Mouse (Mus musculus) bone marrow, adult 2 months (tissue): ENCODE measurements around the gene Nme7. TPM values are rescaled to one million over a fixed set of nuclear protein-coding genes. Genes with fewer than 3 reads are reported as not detected.

Source experiments
- H3K27ac ChIP-seq: fragments of 200-500 bp; 2 replicates; pipeline ENCODE4 v1.5.1; 2012; ENCODE audit warnings: low read depth, mild to moderate bottlenecking, control low read depth, inconsistent platforms, low read length; ENCODE audit not compliant: control insufficient read depth, poor library complexity, insufficient read depth
- H3K4me1 ChIP-seq: fragments of 200-500 bp; 2 replicates; pipeline ENCODE4 v1.6.1; 2011; ENCODE audit warnings: low read length; ENCODE audit not compliant: control insufficient read depth, insufficient read depth
- H3K4me3 ChIP-seq: fragments of 200-500 bp; replicated peaks from 2 replicates; pipeline ENCODE3; 2011; ENCODE audit warnings: mild to moderate bottlenecking, low read depth, low read length, control low read depth; ENCODE audit not compliant: control insufficient read depth
- CTCF ChIP-seq: fragments of 200-500 bp; IDR thresholded peaks from 2 replicates; pipeline ENCODE4 v1.5.1; 2011; ENCODE audit warnings: low read length, control low read depth; ENCODE audit not compliant: control insufficient read depth, insufficient read depth
- POLR2A ChIP-seq: fragments of 200-500 bp; IDR thresholded peaks from 2 replicates; pipeline ENCODE4 v1.6.1; 2011; ENCODE audit warnings: low read depth, mild to moderate bottlenecking, control low read depth, low read length, borderline replicate concordance; ENCODE audit not compliant: control insufficient read depth
- WGBS: fragments of 180-500 bp; shearing (Covaris S2); methylation state at CpG from one replicate; pipeline ENCODE4 v1.1.7; 2018; 5-methylcytosine and 5-hydroxymethylcytosine counted together
- polyA plus RNA-seq: library from polyadenylated mRNA; stranded (reverse); fragments of >200 nt; gene quantifications from 2 replicates; pipeline ENCODE4 v1.2.4, GENCODE M21; 2011; ENCODE audit warnings: low replicate concordance; ENCODE audit not compliant: missing spikeins, insufficient read depth, insufficient read length

The Nme7 gene
- 8.8 and 16.5 TPM in 2 replicates for polyA plus RNA-seq

GRCm38 (mm10) chr1:164303821-164304220 lies at the start of gene Nme7:
Nme7 (plus strand) TSS chr1:164304121.
- no peak for TF ChIP-seq POLR2A
- TF ChIP-seq CTCF = no peak
- 87% methylated on average over 5 of the region's 5 CpGs for WGBS
- Histone ChIP-seq H3K27ac (no peak within 1 kb of the TSS), H3K4me3 (no peak within 1 kb of the TSS), H3K4me1 (peaks cover 1% of the 10 kb centered on the region; the same call in 1 of the 2 replicates)

- Histone ChIP-seq H3K4me1 (no peaks in the 10 kb centered on the region; the same call in 1 of the 2 replicates), H3K27ac (no peak overlapping the region), H3K4me3 (no peak overlapping the region)
- 65% methylated on average over 3 of the region's 3 CpGs for WGBS
- TF ChIP-seq POLR2A (no peak), CTCF (no peak)
Measured at GRCm38 (mm10) chr1:164254836-164255235, 49.1 kb upstream of the Nme7 start.

- H3K27ac ChIP-seq = no peak overlapping the region
- TF ChIP-seq CTCF (no peak), POLR2A (no peak)
- no peak overlapping the region for H3K4me3 ChIP-seq
- no peaks in the 10 kb centered on the region for H3K4me1 ChIP-seq
- 79% methylated on average over 16 of the region's 16 CpGs for WGBS
Measured at GRCm38 (mm10) chr1:164260171-164261028, 43.5 kb upstream of the Nme7 start.

- Histone ChIP-seq H3K4me3 (no peak overlapping the region), H3K4me1 (no peaks in the 10 kb centered on the region), H3K27ac (no peak overlapping the region)
- 83% methylated on average over 7 of the region's 7 CpGs for WGBS
- TF ChIP-seq POLR2A = no peak
- no peak for TF ChIP-seq CTCF
Measured at GRCm38 (mm10) chr1:164261553-164261952, 42.4 kb upstream of the Nme7 start.

GRCm38 (mm10) chr1:164270941-164271340 lies 33.0 kb upstream of the Nme7 start:
- Histone ChIP-seq H3K4me3 (no peak overlapping the region), H3K4me1 (no peaks in the 10 kb centered on the region), H3K27ac (no peak overlapping the region)
- WGBS = 92% methylated on average over 7 of the region's 7 CpGs
- TF ChIP-seq POLR2A = no peak

GRCm38 (mm10) chr1:164273659-164274058 lies 30.3 kb upstream of the Nme7 start:
- WGBS = 89% methylated on average over 6 of the region's 6 CpGs
- Histone ChIP-seq H3K27ac (no peak overlapping the region), H3K4me1 (no peaks in the 10 kb centered on the region; the same call in 1 of the 2 replicates), H3K4me3 (no peak overlapping the region)
- TF ChIP-seq POLR2A (no peak), CTCF (no peak)

GRCm38 (mm10) chr1:164275455-164275954 lies 28.4 kb upstream of the Nme7 start, which contains the start of gene Ccdc181:
Ccdc181 (plus strand) TSS chr1:164275585.
- WGBS = under 1% methylated on average over 31 of the region's 31 CpGs
- Histone ChIP-seq H3K27ac (peak within 1 kb of the TSS; percentile 32), H3K4me1 (no peaks in the 10 kb centered on the region; the same call in 1 of the 2 replicates), H3K4me3 (peak within 1 kb of the TSS; percentile 89)
- no peak for TF ChIP-seq POLR2A
- TF ChIP-seq CTCF = no peak

GRCm38 (mm10) chr1:164276552-164276951 lies 27.4 kb upstream of the Nme7 start:
- TF ChIP-seq CTCF (no peak), POLR2A (no peak)
- Histone ChIP-seq H3K4me1 (no peaks in the 10 kb centered on the region; the same call in 1 of the 2 replicates), H3K4me3 (no peak overlapping the region), H3K27ac (no peak overlapping the region)
- WGBS = 81% methylated on average over 3 of the region's 3 CpGs

- no peak overlapping the region for H3K4me3 ChIP-seq
- H3K4me1 ChIP-seq = no peaks in the 10 kb centered on the region; the same call in 1 of the 2 replicates
- WGBS = 78% methylated on average over 4 of the region's 4 CpGs
- H3K27ac ChIP-seq = no peak overlapping the region
- TF ChIP-seq POLR2A (no peak), CTCF (no peak)
Measured at GRCm38 (mm10) chr1:164279332-164279731, 24.6 kb upstream of the Nme7 start.
